Mouse (Mus musculus) embryo, embryonic 11.5 days (tissue): ENCODE results near the gene Atp6v0e.

Experiments used
- DNase-seq: peaks from one replicate; pipeline ENCODE4 v3.0.0-alpha.2; 2012; ENCODE audit warnings: low read depth, low spot score

The Atp6v0e gene

GRCm38 (mm10) chr17:26715916-26716717, 53.1 kb downstream of the Atp6v0e start:
- DNase-seq, result peak; percentile 94

GRCm38 (mm10) chr17:26717868-26718267, 54.8 kb downstream of the Atp6v0e start:
- no peak for DNase-seq

GRCm38 (mm10) chr17:26719405-26719804, 56.4 kb downstream of the Atp6v0e start:
- no peak for DNase-seq

- no peak for DNase-seq
These were observed 58.8 kb downstream of the Atp6v0e start for GRCm38 (mm10) chr17:26721802-26722201.

- no peak for DNase-seq
These were observed 61.8 kb downstream of the Atp6v0e start for GRCm38 (mm10) chr17:26724790-26725189.

GRCm38 (mm10) chr17:26726674-26727073, 63.6 kb downstream of the Atp6v0e start:
- DNase-seq, result no peak

GRCm38 (mm10) chr17:26727110-26727755, 64.2 kb downstream of the Atp6v0e start:
- no peak for DNase-seq

- no peak for DNase-seq
These were observed 79.5 kb downstream of the Atp6v0e start for GRCm38 (mm10) chr17:26742581-26742980.

GRCm38 (mm10) chr17:26743294-26743693, 80.3 kb downstream of the Atp6v0e start:
- DNase-seq, result no peak
